Mouse (Mus musculus): ENCODE measurements around the gene Actb. TPM values are rescaled to one million over a fixed set of nuclear protein-coding genes. Genes with fewer than 3 reads are reported as not detected.
A peak's percentile ranks its signal among the peaks of the same experiment; 100 is the strongest.
"Not testable (repeated sequence)": the region's sequence is repeated elsewhere in the genome, so short reads cannot be mapped to it uniquely, and the experiment has no call there.

Gene Actb
- polyA plus RNA-seq, 1 experiment from 2014 or later, result 22,808 TPM

DNA sequence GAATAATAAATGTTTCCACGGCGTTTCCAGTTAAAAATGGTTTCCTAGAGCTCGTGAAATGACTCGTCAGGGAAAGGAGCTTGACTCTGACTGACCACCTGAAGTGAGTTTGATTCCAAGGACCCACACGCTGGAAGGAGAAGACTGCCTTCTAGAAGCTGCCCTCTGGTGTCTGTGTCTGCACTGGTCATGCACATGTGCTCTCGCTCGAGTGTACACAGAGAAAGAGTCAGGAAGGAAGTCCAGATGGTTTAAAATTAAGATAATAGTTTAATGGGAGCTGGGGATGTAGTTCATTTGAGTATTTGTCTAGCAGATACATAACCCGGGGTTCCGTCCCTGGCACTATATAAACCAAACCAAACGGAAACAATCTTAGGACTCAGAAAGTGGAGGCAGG is 10.4 kb downstream of the Actb start:
- Histone ChIP-seq H3K9me3 (ENCODE audit: control insufficient read depth) (no peaks in the 10 kb centered on the region), H3K4me3 (ENCODE audit: low read depth, low read length) (no peak overlapping the region), H3K27me3 (replicated peaks; ENCODE audit: control insufficient read depth, insufficient read depth, low read length) (no peaks in the 10 kb centered on the region), H3K9ac (ENCODE audit: low read depth, low read length) (no peak overlapping the region), H3K36me3 (ENCODE audit: control insufficient read depth, insufficient read depth) (peaks cover 22% of the 10 kb centered on the region), H3K27ac (ENCODE audit: low read depth, low read length) (no peak overlapping the region), H3K4me1 (replicated peaks; ENCODE audit: control insufficient read depth, insufficient read depth, low read length) (peaks cover 4% of the 10 kb centered on the region; the same call in 1 of the 2 replicates), H3K4me2 (replicated peaks; ENCODE audit: low read depth) (peak overlapping the region; percentile 82; the same call in 1 of the 2 replicates)
- WGBS, result 55% methylated on average over 10 of the region's 10 CpGs
- TF ChIP-seq CTCF (IDR thresholded peaks at IDR 0.05; ENCODE audit: low read depth), result peak; percentile 60
- ATAC-seq, result no peak

DNA sequence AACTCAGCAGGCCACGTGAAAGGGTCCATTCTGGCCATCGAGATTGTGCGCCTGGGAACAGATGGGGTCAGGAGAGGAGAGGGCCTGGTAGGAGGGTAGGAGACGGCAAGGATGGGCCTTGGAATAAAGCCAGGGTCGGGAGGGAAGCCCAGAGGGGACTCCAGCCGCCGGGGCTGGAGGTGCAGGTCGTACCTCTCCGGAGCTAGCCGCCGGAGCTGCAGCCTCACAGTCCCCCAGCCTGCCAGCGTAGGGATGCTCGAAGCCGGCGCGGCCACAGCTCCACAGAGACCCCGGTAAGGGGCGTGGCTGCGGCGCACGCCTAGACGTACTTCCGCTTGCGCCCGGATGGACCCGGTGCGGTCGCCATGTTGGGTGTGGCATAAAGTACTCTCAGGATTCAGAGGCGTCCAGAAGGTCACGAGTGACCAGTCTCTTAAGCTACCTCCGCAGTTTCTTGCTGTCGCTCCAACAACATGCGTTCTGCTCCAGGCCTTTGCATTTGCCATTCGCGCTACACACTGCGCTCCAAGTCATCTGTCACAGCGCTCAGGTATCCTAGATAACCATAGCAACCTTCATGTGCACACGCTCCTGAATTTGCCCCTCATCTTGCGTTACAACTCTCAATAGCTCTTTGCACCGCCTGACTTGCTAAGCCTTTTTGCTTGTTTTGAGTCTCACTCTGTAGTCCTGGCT is 11.5 kb downstream of the Actb start, which contains the start of gene Fbxl18:
TSS of gene Fbxl18 (minus strand) at position 504 of the 696 bp plus-strand sequence.
- Histone ChIP-seq H3K9me3 (ENCODE audit: control insufficient read depth) (no peaks in the 10 kb centered on the region), H3K4me2 (replicated peaks; ENCODE audit: low read depth) (peak within 1 kb of the TSS; percentile 82), H3K36me3 (ENCODE audit: control insufficient read depth, insufficient read depth) (peaks cover 13% of the 10 kb centered on the region; the same call in 1 of the 2 replicates), H3K27ac (ENCODE audit: low read depth, low read length) (peak within 1 kb of the TSS; percentile 68), H3K9ac (ENCODE audit: low read depth, low read length) (peak within 1 kb of the TSS; percentile 74), H3K27me3 (replicated peaks; ENCODE audit: control insufficient read depth, insufficient read depth, low read length) (no peaks in the 10 kb centered on the region), H3K4me3 (ENCODE audit: low read depth, low read length) (peak within 1 kb of the TSS; percentile 56), H3K4me1 (replicated peaks; ENCODE audit: control insufficient read depth, insufficient read depth, low read length) (peaks cover 4% of the 10 kb centered on the region; the same call in 1 of the 2 replicates)
- peak; percentile 74 for ATAC-seq
- no peak for TF ChIP-seq CTCF (IDR thresholded peaks at IDR 0.05; ENCODE audit: low read depth)
- WGBS, result under 1% methylated on average over 40 of the region's 40 CpGs

DNA sequence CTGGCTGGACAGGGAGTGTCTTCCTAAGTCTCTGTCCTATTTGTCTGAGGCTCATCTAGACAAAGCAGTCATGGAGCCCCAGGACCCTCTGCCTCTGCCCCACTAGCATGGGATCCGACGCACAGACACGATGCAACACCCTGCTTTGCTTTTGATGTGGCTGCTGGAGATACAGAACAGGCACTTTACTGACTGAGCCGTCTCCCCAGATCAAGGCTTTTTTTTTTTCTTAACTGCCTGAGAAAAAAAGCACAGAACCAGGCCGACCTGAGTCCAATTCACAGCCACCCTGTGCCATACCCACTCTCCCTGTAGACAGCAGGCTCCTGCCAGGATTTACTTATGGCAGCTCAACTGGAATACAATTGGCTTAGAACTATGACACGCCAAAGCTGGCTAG is 15.2 kb downstream of the Actb start:
- H3K27me3 ChIP-seq (replicated peaks; ENCODE audit: control insufficient read depth, insufficient read depth, low read length), result no peaks in the 10 kb centered on the region
- H3K27ac ChIP-seq (ENCODE audit: low read depth, low read length), result no peak overlapping the region
- ATAC-seq, result no peak
- TF ChIP-seq CTCF (IDR thresholded peaks at IDR 0.05; ENCODE audit: low read depth), result no peak
- H3K36me3 ChIP-seq (ENCODE audit: control insufficient read depth, insufficient read depth), result peaks cover 10% of the 10 kb centered on the region
- no peak overlapping the region for H3K9ac ChIP-seq (ENCODE audit: low read depth, low read length)
- H3K4me2 ChIP-seq (replicated peaks; ENCODE audit: low read depth), result no peak overlapping the region
- 80% methylated on average over 6 of the region's 6 CpGs for WGBS
- H3K9me3 ChIP-seq (ENCODE audit: control insufficient read depth), result no peaks in the 10 kb centered on the region
- peaks cover 4% of the 10 kb centered on the region; the same call in 1 of the 2 replicates for H3K4me1 ChIP-seq (replicated peaks; ENCODE audit: control insufficient read depth, insufficient read depth, low read length)
- H3K4me3 ChIP-seq (ENCODE audit: low read depth, low read length), result no peak overlapping the region

- not testable (repeated sequence) for H3K27me3 ChIP-seq (replicated peaks; ENCODE audit: control insufficient read depth, insufficient read depth, low read length)
- peaks cover 37% of the 10 kb centered on the region for H3K36me3 ChIP-seq (ENCODE audit: control insufficient read depth, insufficient read depth)
Observed at GRCm38 (mm10) chr5:142887533-142887932, 19.0 kb downstream of the Actb start.

DNA sequence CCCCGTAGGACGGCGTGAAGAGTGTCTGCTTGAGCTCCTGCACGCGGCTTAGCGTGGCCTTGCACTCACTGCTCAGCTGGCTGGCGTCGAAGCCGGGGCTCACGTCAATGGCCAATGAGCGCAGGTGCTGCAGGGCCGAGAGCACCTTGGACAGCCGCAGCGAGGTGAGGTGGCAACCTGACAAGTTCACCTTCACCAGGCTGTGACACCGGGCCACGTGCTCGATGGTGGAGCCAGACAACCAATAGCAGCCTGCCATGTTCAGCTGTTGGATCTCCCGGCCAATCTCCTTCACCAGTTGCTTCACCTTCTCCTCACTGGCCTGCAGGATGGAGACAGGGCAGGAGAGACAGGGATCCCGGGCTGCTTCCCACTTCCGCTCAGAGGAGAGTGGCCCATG is 19.8 kb downstream of the Actb start:
- no peak for TF ChIP-seq CTCF (IDR thresholded peaks at IDR 0.05; ENCODE audit: low read depth)
- Histone ChIP-seq H3K4me2 (replicated peaks; ENCODE audit: low read depth) (no peak overlapping the region), H3K9ac (ENCODE audit: low read depth, low read length) (no peak overlapping the region), H3K4me1 (replicated peaks; ENCODE audit: control insufficient read depth, insufficient read depth, low read length) (no peaks in the 10 kb centered on the region), H3K4me3 (ENCODE audit: low read depth, low read length) (no peak overlapping the region), H3K36me3 (ENCODE audit: control insufficient read depth, insufficient read depth) (peaks cover 37% of the 10 kb centered on the region), H3K27me3 (replicated peaks; ENCODE audit: control insufficient read depth, insufficient read depth, low read length) (no peaks in the 10 kb centered on the region), H3K9me3 (ENCODE audit: control insufficient read depth) (no peaks in the 10 kb centered on the region), H3K27ac (ENCODE audit: low read depth, low read length) (no peak overlapping the region)
- 95% methylated on average over 20 of the region's 20 CpGs for WGBS
- ATAC-seq, result no peak

More at GRCm38 (mm10) chr5:142887533-142887932, 19.0 kb downstream of the Actb start:
- not testable (repeated sequence) for ATAC-seq; H3K9ac ChIP-seq (ENCODE audit: low read depth, low read length); H3K9me3 ChIP-seq (ENCODE audit: control insufficient read depth); H3K4me2 ChIP-seq (replicated peaks; ENCODE audit: low read depth); H3K4me1 ChIP-seq (replicated peaks; ENCODE audit: control insufficient read depth, insufficient read depth, low read length); H3K27ac ChIP-seq (ENCODE audit: low read depth, low read length); H3K4me3 ChIP-seq (ENCODE audit: low read depth, low read length)
- peak; percentile 18 for TF ChIP-seq CTCF (IDR thresholded peaks at IDR 0.05; ENCODE audit: low read depth)
- 87% methylated on average over 3 of the region's 3 CpGs for WGBS

GRCm38 (mm10) chr5:142886181-142886580 is 20.4 kb downstream of the Actb start:
- no peak for ATAC-seq

More at GRCm38 (mm10) chr5:142886181-142886580, 20.4 kb downstream of the Actb start:
- Histone ChIP-seq H3K36me3 (ENCODE audit: control insufficient read depth, insufficient read depth) (peaks cover 37% of the 10 kb centered on the region), H3K27ac (ENCODE audit: low read depth, low read length) (no peak overlapping the region; the same call in 1 of the 2 replicates), H3K4me2 (replicated peaks; ENCODE audit: low read depth) (no peak overlapping the region), H3K4me1 (replicated peaks; ENCODE audit: control insufficient read depth, insufficient read depth, low read length) (no peaks in the 10 kb centered on the region), H3K9me3 (ENCODE audit: control insufficient read depth) (no peaks in the 10 kb centered on the region), H3K4me3 (ENCODE audit: low read depth, low read length) (no peak overlapping the region), H3K9ac (ENCODE audit: low read depth, low read length) (no peak overlapping the region), H3K27me3 (replicated peaks; ENCODE audit: control insufficient read depth, insufficient read depth, low read length) (no peaks in the 10 kb centered on the region)
- no peak for TF ChIP-seq CTCF (IDR thresholded peaks at IDR 0.05; ENCODE audit: low read depth)
- WGBS, result 94% methylated on average over 19 of the region's 19 CpGs

Measured in intestine, postnatal 0 days (tissue).